Mouse (Mus musculus): ENCODE results near the gene Adcy5.

Adcy5 gene

DNA sequence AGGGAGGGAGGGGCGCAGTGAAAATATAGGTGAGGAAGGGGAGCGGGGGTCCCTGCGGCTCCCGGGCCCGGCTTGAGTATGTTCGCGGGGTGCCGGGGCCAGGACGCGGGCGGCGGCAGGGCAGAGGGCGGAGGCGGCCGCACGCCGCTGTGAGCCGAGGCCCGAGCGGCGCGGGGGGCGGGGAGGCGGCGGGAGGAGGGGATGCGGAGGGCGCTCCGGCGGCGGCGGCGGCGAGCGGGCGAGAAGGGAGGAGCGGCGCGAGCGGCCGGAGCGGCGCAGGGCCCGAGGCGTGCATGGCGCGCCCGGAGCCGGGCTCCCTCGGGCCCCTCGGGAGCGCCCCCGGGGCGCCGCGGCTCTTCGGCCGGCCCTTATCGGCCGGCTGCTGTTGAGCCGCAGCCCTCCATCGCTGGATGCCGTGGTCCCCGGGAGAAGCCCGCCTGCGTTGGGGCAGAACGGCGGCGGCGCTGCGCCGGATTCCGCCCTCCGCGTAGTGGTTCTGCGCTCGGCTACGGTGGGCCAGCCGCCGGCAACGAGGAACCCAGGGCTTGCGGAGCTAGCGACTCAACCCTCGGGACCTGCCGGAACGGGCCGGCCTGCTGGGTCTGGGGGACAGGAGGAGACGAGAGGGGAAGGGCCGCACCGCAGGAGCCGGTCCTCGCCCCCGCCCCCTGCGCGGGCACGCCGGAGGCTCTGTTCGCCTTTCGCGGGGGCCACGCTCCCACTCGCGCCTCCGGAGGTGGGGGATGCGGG lies at the start of gene Adcy5:
Adcy5 (plus strand) TSS at position 237 of the 750 bp plus-strand sequence.
- peak; percentile 39 to 43 for DNase-seq (ENCODE audit: low spot score in 2 of 2)

DNA sequence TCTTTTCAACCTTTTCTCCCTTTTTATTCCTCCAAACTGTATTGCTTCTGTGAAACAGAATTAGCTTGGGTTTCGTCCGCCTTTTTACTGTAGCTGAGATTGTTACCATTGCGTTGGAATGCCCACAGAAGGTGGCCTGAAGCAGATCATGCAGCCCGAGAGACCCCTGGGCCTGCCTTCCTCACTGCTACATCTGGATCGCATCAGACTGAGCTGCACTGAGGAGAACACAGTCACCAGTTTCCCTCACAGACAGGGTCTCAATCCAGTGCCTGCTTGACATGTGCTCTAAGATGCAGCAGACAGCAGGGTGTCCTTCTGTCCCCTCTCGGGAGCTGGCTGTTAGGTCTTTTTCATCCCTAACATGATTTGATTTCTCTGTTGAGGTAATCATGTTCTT lies 46.7 kb upstream of the Adcy5 start:
- no peak for DNase-seq (ENCODE audit: low spot score in 2 of 2)

DNA sequence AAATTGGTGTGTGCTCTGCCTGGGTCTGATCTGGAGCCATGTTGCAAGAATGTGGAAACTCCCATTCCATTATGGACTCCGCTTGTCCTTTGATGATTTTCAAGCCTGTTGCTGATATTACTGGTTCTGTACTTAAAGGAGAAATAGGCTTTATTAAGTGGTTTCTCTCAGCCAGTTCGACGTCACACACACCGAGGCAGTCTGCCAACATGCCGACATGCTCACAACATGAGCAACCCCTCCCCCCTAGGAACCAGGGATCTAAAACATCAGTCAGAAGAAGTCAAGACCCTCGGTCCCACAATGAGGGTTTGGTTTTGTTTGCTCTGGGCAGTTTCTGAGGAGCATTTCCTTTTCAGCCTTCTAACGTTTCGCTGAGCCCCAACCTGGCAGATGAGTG lies 45.5 kb upstream of the Adcy5 start:
- DNase-seq (ENCODE audit: low spot score in 2 of 2): no peak

DNA sequence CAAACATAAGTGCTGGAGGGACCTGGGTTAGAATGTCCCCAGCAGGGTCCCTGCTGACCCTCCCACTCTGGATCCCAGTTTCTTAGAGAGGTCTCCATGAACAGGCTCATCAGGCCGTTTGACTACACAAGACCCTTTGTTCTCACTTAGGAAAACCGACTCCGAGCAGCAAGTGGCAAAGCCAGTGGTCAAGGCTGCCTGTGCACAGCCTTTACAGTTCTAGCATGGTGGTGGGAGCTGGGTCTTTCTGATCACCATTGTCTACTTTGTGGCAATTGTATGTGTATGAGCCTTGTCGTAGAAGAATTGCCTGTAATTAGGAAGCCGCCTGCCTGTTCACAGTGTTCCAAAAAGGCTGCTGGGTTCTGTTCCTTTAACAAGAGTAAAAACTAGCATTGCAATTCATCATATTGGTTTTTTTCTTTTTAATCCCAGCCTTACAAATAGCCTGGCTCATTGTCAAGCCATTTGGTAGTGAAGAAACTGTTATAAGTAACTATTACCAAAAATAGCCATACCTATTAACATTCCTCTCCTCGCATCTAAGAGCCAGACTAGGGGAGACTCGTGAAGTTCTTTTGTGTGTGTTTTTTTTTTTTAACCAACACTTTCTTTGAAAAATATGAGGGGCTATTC lies 44.9 kb upstream of the Adcy5 start:
- no peak for DNase-seq (ENCODE audit: low spot score in 2 of 2)

DNA sequence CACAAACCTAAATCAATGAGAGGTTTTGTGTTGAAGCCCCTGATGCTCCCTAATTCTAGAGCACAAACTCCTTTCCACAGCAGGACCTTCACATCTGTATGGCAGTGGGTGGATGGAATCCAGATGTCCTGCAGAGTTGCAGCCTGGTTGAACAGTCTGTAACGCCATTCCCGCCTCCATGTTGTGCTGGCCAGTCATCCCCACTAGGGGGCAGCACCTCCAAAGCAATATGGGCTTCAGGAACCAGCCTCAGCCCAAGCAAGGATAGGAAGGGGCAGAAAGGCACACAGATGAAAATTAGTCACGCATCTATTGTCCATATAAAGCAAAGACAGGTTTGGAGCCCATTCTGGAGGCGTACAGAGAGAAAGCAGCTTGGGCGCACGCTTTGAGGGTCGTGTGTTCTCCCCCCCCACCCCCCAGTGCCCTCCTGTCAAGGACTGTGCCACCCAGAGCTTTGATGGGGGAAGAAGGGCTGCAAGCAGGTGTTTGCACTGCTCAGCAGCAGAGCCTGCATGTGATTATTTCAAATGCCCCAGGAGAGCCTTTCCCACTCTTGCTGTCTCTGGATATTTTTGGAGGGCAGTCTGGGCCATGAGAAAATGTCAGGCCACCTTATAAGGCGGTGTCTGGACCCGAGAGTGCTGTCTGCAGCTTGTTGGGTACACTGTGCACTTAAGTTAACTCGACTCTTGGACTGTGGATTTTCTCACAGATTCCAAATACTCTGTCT lies 44.1 kb upstream of the Adcy5 start:
- DNase-seq (ENCODE audit: low spot score in 2 of 2): peak; percentile 86 to 88

DNA sequence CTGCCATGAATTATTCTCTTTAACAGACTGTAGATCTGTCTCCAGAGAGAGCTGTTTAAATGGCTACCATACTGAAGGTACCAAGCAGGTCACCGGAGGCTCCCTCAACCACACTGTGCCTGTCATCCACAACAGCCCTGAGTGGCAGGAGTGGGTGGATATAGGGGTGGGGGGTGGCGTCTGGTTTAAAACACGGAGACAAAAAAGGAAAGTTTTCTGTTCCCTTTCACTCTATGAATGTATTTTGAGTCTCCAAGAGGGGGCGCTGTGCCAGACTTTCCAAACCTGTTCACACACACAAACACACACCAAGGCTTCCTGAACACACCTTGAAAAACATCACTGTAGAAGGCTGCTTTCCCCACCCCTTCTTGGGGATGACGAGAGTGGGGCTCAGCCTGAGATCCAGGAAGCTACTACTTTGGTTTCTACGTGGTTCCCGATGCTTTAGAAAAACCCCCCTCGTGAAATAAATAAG lies 43.5 kb upstream of the Adcy5 start:
- peak in 1 of 2 experiments; percentile 33 for DNase-seq (ENCODE audit: low spot score in 2 of 2)

DNA sequence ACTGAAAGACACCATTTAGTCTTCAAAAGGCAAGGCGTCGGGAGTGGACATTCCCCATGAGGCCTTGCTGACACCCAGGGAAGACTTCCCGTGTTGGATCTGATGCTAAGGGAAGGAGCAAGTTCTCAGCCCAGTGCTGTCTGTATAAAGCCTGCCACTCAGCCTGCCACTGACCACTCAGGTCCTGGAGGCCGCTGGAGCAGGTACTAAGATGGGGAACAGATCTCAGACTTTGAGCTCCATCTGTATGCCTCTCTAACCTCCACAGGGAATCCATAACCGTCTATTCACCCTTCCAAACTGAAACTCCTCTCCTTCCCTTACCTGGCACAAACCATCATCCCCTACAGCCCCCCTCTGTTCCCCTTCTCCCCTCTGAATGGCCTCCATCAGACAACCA lies 41.2 kb upstream of the Adcy5 start:
- DNase-seq (ENCODE audit: low spot score in 2 of 2): no peak

DNA sequence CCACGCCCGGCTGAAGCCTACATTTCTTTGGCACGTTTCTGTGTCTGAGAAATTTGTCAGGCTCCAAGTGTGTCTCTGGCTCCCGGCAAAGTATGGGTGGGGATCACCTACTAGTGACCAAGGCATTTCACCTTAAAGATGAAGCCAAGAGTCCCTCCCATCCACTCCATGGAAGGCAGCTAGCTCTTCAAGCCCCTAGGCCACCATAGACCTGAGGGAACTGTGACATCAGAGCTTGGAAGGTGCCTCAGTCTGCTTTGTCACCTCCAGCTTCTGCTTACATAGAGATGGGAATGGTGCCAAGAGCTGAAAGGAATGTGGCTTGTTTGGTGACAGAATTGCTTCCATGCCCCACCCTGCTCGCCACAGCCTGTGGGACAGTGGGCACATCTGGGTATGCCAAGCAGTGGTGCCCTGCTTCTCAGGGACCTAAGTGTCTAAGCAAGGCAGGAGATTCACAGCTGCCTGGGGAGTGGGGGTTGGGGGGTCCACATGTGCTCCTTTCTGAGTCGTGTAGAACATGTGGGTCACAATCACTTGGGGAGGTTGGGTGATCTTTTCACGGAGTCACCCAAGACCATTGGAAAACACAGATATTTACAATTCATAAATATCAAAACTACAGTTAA lies 38.2 kb upstream of the Adcy5 start:
- no peak for DNase-seq (ENCODE audit: low spot score in 2 of 2)

DNA sequence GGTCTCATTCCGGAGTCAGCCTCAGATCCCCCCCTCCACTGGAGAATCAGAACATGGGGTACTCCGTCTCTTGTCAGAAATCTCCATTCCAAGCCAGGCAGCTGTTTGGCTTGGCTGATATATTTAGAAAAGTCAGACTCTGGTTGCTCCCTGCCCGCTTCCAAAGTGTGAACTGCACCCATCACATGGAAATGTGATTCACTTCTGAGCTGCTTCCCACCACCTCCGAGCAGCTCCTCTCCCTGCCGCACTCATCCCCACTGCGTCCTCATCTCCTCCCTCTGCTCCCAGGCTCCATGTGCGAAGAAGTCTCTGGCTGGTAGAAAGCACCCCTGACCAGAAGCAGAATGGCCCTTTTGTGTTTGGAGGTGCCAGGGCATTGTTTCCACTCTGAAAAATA lies 37.2 kb upstream of the Adcy5 start:
- peak in 1 of 2 experiments; percentile 22 for DNase-seq (ENCODE audit: low spot score in 2 of 2)

DNA sequence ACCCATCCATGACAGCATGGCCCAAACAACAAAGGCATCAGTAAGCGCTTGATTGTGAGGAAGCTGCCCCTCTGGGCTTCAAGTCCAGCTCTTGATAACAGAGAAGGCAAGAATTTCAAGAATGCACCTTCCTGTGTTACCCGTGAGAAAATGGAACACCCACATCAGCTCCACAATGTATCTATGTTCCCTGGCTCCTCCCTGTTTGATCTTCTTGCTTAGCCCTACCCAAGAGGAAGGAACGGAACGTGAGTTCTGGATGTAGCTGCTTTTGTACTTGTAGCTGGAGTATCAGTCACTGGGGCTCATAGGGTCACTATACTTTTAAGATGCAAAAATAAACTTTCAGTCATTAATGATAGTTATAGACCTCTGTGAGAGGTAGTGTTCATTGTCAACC lies 34.1 kb upstream of the Adcy5 start:
- DNase-seq (ENCODE audit: low spot score in 2 of 2): no peak

DNA sequence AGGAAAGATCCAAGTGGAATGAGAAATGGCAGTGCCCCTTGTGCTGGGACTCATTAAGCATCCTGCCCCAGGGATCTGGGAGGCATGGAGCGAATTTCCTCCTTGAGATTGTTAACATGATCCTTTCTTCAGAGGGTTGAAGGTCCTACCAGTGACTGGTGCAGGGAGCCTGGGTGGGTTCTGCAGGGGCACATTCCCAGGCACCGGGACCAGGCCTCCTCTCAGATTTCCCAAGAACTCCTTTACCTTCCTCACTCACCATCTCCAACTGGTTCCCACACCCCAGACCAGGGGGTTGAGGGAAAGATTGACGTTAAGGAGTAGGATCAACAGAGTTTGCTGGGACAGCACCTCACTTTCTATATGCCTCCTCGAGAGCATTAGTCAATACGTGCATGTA lies 27.4 kb upstream of the Adcy5 start:
- no peak for DNase-seq (ENCODE audit: low spot score in 2 of 2)

DNA sequence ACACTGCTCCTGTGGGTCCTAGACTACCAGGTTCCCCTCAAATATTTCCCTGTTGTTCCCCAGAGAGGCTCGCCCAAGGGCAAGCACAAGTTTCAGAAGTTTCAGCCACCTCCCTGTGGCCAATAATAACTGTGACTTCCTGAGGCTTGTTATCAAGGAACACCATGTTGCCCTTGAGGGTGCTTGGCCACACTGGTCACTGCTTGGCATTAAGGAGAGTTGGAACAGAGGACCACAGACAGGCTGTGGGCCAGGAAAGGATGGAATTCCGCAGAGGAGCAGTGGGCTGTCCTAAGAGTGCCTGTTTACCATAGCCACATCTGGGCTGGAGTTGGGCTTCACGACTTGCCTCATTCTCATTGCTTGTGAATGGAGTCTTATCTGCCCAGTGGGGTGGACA lies 24.5 kb upstream of the Adcy5 start:
- no peak for DNase-seq (ENCODE audit: low spot score in 2 of 2)

DNA sequence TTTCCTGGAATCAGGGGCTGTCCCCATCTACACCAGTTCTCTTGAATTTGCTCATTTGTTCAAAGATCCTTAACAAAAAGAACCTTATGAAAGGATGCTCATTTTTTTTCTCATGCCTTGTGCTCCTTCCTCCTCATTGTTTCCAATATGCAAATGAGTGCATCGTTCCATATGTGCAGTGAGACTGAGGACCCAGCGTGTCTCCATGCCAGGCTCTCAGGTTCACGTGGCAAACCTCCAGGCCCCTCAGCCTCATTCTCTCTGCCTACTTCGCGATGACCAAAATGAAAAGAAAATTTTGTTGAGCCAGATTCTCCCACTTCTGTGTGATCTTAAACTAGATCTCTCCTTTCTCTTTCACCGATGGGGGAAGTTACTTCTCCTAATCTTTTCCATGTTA lies 15.3 kb upstream of the Adcy5 start:
- DNase-seq (ENCODE audit: low spot score in 2 of 2): no peak

DNA sequence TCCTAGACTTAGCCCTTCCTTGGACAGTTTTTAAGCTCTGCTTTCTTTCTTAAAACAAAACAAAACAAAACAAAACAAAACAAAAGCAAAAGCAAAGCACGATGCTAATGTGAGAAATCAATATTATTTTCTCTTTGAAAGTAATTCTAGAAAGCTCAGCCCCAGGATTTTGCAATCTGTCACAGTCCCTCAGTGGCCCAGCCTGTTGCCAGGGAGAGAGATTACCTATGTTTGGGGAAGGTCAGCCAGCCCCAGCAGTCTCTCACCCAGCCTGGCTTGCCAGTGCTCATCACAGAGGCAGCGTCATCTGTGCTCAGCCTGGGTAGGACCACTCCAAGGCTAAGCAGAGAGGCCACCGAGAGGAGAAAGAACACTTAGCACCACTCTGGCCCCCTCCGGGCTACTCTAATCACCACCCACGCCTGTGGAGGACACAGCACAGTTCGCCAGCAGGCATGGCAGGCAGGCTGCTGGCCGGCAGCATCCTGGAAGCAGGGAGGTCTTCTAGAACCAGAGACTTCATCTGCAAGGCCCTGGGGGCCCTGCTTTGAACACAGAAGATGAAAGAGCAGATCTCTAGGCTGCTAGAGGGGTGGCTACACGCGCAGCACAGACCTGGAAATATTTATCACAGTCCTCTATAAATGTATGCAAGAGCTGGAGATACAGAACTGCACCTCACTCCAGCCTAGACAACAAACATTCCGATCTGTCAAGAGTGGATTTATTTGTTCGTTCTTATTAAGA lies 14.6 kb upstream of the Adcy5 start:
- no peak for DNase-seq (ENCODE audit: low spot score in 2 of 2)

DNA sequence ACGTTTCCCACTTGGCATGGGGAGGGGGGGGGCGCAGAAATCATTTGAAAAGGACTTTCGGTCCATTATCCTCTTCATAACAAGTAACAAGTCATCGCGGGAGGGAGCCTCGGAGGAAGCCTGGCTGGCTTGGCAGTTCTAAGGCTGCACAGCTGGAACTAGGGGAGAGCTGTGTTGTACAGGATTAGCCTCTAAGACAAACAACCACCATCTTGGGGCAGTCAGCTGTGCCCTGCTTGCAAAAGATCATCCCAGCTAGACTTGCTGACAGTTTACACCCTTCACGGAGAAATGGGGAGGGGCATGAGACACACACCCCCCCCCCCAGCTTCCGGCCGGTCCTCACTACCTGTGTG lies 14.1 kb upstream of the Adcy5 start:
- DNase-seq (ENCODE audit: low spot score in 2 of 2): no peak

DNA sequence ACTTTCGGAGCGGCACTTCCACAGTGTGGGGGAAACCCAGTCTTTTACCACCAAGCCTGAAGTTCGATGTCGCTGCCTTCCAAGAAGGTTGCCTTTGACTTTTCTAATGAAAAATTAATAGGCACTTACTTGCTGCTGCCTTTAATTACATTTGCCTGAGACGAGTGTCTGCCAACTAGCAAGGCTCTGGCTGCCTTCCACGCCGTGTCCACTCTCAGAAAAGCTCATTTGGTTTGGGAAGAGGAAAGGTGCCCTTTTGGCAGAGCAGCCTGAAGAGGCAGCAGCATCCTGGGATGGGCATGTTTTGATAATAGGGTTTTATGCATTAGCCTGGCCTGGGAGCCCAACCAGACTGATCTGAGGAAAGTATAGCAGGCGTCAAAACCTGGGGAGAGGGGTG lies 12.8 kb upstream of the Adcy5 start:
- no peak for DNase-seq (ENCODE audit: low spot score in 2 of 2)

DNA sequence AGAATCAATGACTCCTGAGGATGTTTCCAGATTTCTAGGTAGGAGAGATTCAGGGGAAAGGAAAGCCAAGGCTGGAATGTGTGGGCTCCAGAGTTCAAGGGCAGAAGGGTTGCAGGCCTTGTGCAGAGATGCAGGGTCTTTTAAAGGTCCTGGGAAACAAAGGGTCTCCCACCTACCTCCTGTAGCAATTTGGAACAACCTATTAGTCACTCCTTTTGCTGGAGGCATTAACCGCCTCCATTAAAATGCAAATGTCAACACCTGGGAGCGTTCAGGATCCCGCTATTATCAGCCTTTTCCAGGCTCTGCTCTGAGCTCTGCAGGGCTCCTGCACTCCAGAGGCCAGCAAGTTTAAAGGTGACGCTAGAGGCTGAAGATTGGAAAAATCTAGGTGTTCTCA lies 8.5 kb upstream of the Adcy5 start:
- no peak for DNase-seq (ENCODE audit: low spot score in 2 of 2)

DNA sequence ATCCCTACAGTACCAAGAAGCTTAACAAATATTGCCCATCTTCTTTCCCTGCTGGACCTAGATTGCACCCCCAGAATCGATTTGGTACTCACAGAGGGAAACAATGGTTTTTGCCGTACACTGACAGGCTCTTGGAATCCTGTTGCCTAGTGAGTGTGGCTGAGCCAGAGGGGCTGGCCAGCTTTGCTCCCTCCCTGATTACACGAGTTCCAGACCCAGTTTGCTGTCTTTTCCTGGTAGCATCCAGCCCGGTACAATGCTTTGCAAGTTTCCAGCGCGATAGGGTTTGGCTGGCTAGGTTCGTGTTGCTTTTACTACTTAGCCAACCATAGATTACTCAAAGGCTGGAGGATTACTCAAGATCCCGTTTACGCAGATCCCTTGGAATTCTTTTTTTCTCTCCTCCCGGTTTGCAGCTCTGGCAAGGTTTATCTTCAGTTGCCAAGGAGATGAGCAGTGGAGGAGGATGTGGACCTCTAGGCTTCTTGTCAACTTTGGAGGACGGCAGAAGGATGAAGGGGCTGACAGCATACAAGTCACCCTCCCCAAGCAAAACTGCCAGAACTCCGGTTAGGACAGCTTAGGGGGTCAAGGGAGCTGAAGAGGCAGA lies 1.4 kb upstream of the Adcy5 start:
- no peak for DNase-seq (ENCODE audit: low spot score in 2 of 2)

DNA sequence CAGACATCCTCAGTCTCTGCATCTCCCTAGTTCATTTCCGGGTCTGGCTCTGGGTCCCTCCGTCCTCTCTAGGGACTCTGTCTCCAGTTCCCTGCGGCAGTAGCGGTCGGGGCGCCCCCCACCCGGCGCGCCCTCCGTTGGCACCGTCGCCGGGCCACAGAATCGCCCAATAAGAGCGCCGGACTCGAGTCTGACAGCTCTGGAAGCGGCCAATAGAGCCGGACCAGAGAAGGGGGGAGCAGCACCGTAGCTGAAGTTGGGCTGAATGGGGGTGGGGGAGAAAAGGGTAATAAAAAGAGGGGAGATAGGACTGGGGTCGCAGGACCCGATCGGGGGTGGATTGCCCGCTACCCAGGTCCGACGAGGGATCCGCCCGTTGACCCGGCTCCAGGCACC lies 434 bp upstream of the Adcy5 start:
- DNase-seq (ENCODE audit: low spot score in 2 of 2): peak; percentile 63 to 69

DNA sequence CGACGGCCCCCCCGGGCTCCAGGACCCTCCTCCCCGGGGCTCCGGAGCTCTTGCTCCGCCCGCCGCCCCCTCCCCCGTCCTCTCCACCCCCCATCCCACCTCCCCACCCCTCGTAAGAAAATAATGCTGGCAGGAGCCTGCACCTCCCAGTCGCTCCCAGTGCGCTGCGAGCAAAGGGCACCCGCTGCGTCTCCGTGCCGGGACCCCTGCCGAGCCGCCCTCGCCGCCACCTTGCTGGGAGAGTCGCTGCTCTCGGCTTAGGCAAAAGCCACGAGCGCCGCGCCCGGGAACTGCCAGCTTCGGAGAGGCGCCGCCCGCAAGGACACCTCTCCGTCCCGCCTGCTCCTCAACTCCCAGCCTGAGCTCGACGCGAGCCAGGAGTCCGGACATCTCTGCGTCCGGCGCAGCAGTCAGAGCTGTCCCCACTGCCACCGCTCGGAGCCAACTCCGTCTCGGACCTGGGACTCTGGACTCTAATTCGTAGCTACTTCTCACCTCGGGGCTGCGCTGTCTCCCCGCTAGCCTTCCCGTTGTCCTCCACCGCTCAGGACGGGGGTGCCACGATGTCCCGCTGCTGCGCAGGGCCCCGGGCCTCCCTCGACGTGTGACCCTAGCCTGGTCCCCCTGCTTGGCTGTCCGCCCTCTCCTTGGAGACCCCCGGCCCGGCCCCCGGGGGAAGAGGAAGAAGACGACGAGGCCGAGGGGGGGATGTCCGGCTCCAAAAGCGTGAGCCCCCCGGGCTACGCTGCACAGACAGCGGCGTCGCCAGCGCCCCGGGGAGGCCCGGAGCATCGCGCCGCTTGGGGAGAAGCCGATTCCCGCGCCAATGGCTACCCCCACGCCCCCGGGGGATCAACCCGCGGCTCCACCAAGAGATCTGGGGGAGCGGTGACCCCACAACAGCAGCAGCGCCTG lies 971 bp downstream of the Adcy5 start:
- peak; percentile 46 to 51 for DNase-seq (ENCODE audit: low spot score in 2 of 2)

All from frontal cortex, postnatal 36 days (tissue).